Mouse (Mus musculus) intestine, embryonic 16.5 days (tissue): ENCODE measurements around the gene Irf6. TPM values are rescaled to one million over a fixed set of nuclear protein-coding genes. Genes with fewer than 3 reads are reported as not detected.

ENCODE experiments used
- ATAC-seq: fragments of 200-750 bp; cut with Nextera tagmentation; 2 replicates; pipeline ENCODE4 v1.8.0; 2017; ENCODE audit warnings: moderate TSS enrichment, moderate library complexity
- H3K27ac ChIP-seq: fragments of 300-500 bp; sonication (generic); 2 replicates; pipeline ENCODE4 v1.5.1; 2014; ENCODE audit warnings: mild to moderate bottlenecking, low read length
- H3K27me3 ChIP-seq: fragments of 300-500 bp; sonication (generic); replicated peaks from 2 replicates; pipeline ENCODE4 v1.6.1; 2014; ENCODE audit warnings: low read length, control low read depth, mixed read lengths; ENCODE audit not compliant: control insufficient read depth, insufficient read depth
- H3K36me3 ChIP-seq: fragments of 300-500 bp; sonication (generic); 2 replicates; pipeline ENCODE4 v1.6.1; 2014; ENCODE audit warnings: low read length, control low read depth; ENCODE audit not compliant: control insufficient read depth, insufficient read depth
- H3K4me1 ChIP-seq: fragments of 300-500 bp; sonication (generic); 2 replicates; pipeline ENCODE4 v1.6.1; 2014; ENCODE audit warnings: low read length, control low read depth, mixed read lengths; ENCODE audit not compliant: control insufficient read depth, insufficient read depth
- H3K4me2 ChIP-seq: fragments of 300-500 bp; sonication (generic); 2 replicates; pipeline ENCODE4 v1.6.1; 2014; ENCODE audit warnings: low read depth, low read length, control low read depth
- H3K4me3 ChIP-seq: fragments of 300-500 bp; sonication (generic); 2 replicates; pipeline ENCODE4 v1.5.1; 2014; ENCODE audit warnings: mild to moderate bottlenecking, low read length
- H3K9ac ChIP-seq: fragments of 300-500 bp; sonication (generic); 2 replicates; pipeline ENCODE4 v1.6.1; 2014; ENCODE audit warnings: low read depth, low read length
- H3K9me3 ChIP-seq: fragments of 300-500 bp; sonication (generic); 2 replicates; pipeline ENCODE4 v1.6.1; 2016; ENCODE audit warnings: low read length, control low read depth; ENCODE audit not compliant: control insufficient read depth
- WGBS: fragments of 180-500 bp; shearing (Covaris S2); extraction: QIAGEN DNeasy Blood & Tissue Kit; methylation state at CpG from one replicate; pipeline ENCODE4 v1.1.7; 2014; 5-methylcytosine and 5-hydroxymethylcytosine counted together
- polyA plus RNA-seq: library from polyadenylated mRNA; unstranded; fragments of >200 nt; fragmentation: Nextera tagmentation; extraction: Ambion mirVana; gene quantifications from 2 replicates; pipeline ENCODE4 v1.2.1, GENCODE M21; 2015

Irf6 gene
- polyA plus RNA-seq, 1 experiment from 2014 or later = 95.0 TPM

DNA sequence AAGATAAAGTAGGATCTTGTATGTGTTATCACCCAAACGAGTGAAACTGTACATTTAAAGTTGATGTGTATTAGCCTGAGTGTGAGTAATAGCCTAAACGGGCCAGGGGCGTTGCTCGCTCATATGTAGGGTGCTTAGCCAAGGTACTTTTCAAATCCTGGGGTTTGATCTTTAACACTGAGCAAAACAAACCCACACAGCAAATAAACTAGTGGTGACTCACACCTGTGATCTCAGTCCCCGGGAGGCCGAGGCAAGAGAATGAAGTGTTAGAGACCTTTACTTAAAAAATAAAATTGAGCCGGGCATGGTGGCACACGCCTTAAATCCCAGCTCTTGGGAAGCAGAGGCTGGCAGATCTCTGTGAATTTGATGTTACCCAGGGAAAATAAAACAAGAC is 22.1 kb upstream of the Irf6 start:
- Histone ChIP-seq H3K27ac (peak overlapping the region; percentile 81), H3K27me3 (no peaks in the 10 kb centered on the region), H3K9ac (peak overlapping the region; percentile 52), H3K9me3 (no peaks in the 10 kb centered on the region), H3K4me3 (peak overlapping the region; percentile 91), H3K4me2 (peak overlapping the region; percentile 48), H3K36me3 (0 out of 2 replicates have a peak, but pooled peaks cover 4% of the 10 kb centered on the region), H3K4me1 (peaks cover 10% of the 10 kb centered on the region)
- 44% methylated on average over 8 of the region's 8 CpGs for WGBS
- peak; percentile 44 for ATAC-seq

- Histone ChIP-seq H3K9me3 (no peaks in the 10 kb centered on the region), H3K4me3 (no peak overlapping the region), H3K27ac (peak overlapping the region; percentile 81), H3K9ac (no peak overlapping the region), H3K36me3 (0 out of 2 replicates have a peak, but pooled peaks cover 4% of the 10 kb centered on the region), H3K4me1 (peaks cover 10% of the 10 kb centered on the region), H3K4me2 (0 out of 2 replicates have a peak overlapping the region, but pooled peaks have one; percentile 13), H3K27me3 (no peaks in the 10 kb centered on the region)
- ATAC-seq = peak; percentile 88
- WGBS = 34% methylated on average over 6 of the region's 6 CpGs
Measured at GRCm38 (mm10) chr1:193131311-193131948, 21.5 kb upstream of the Irf6 start.

DNA sequence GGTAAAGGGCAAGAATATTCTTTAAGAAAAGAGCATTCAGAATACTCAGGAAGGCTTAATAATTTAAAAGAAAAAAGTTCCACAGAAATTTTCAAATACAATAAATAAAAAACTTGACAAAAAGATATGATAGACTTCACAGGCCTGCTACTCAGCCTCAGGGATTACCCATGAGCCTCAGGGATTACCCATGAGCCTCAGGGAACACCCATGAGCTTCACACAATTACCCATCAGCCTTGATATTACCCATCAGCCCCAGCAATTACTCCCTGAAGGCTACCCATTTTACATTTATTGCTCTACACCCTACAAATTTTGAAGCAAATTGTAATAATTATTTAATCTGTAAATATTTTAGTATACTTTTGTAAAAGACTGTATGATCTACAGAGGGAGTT is 20.5 kb upstream of the Irf6 start:
- H3K4me1 ChIP-seq = peaks cover 10% of the 10 kb centered on the region
- no peak overlapping the region for H3K9ac ChIP-seq
- 0 out of 2 replicates have a peak, but pooled peaks cover 4% of the 10 kb centered on the region for H3K36me3 ChIP-seq
- no peak overlapping the region for H3K4me3 ChIP-seq
- H3K27me3 ChIP-seq = no peaks in the 10 kb centered on the region
- ATAC-seq = no peak
- H3K4me2 ChIP-seq = no peak overlapping the region
- no peak overlapping the region for H3K27ac ChIP-seq
- H3K9me3 ChIP-seq = no peaks in the 10 kb centered on the region

- 94% methylated on average over 1 of the region's 1 CpGs for WGBS
- no peak overlapping the region for H3K27ac ChIP-seq
- no peaks in the 10 kb centered on the region for H3K36me3 ChIP-seq
- no peak overlapping the region for H3K9ac ChIP-seq
- peaks cover 10% of the 10 kb centered on the region for H3K4me1 ChIP-seq
- no peaks in the 10 kb centered on the region for H3K27me3 ChIP-seq
- ATAC-seq = no peak
- H3K9me3 ChIP-seq = no peaks in the 10 kb centered on the region
- no peak overlapping the region for H3K4me2 ChIP-seq
- H3K4me3 ChIP-seq = no peak overlapping the region
Measured at GRCm38 (mm10) chr1:193133726-193134125, 19.2 kb upstream of the Irf6 start.

GRCm38 (mm10) chr1:193138087-193138486 is 14.8 kb upstream of the Irf6 start:
- no peaks in the 10 kb centered on the region for H3K36me3 ChIP-seq
- no peaks in the 10 kb centered on the region for H3K27me3 ChIP-seq
- H3K27ac ChIP-seq = peak overlapping the region; percentile 28; the same call in 1 of the 2 replicates
- peak overlapping the region; percentile 21; the same call in 1 of the 2 replicates for H3K9ac ChIP-seq
- H3K4me1 ChIP-seq = no peaks in the 10 kb centered on the region
- no peaks in the 10 kb centered on the region for H3K9me3 ChIP-seq
- 30% methylated on average over 7 of the region's 7 CpGs for WGBS
- H3K4me2 ChIP-seq = no peak overlapping the region
- no peak overlapping the region for H3K4me3 ChIP-seq
- ATAC-seq = 0 out of 2 replicates have a peak, but pooled peaks have one; percentile 9

DNA sequence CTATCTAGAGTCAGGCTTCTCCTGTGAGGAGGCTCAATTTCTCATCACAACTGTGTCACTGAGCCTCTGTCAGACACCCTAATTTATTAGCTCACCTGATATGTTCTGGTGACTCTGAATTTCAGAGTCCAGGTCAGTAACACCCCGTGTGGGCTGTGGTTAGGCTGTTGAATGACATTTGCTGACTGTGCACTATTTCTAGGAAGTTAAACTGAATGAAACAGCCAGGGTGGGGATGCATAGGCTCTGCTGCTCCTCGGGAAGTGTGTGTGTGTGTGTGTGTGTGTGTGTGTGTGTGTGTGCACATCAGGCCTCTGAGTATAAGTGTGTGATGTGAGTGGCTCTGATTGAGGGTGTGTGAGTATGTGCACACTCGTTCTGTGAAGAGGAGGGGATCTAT is 14.2 kb upstream of the Irf6 start:
- Histone ChIP-seq H3K4me3 (no peak overlapping the region), H3K27ac (peak overlapping the region; percentile 28; the same call in 1 of the 2 replicates), H3K9ac (peak overlapping the region; percentile 21; the same call in 1 of the 2 replicates), H3K9me3 (no peaks in the 10 kb centered on the region), H3K4me1 (no peaks in the 10 kb centered on the region), H3K36me3 (no peaks in the 10 kb centered on the region), H3K27me3 (no peaks in the 10 kb centered on the region), H3K4me2 (no peak overlapping the region)
- 31% methylated on average over 3 of the region's 3 CpGs for WGBS
- ATAC-seq = peak; percentile 80

- Histone ChIP-seq H3K9me3 (no peaks in the 10 kb centered on the region), H3K4me1 (no peaks in the 10 kb centered on the region), H3K27ac (no peak overlapping the region), H3K4me3 (no peak overlapping the region), H3K27me3 (no peaks in the 10 kb centered on the region), H3K4me2 (no peak overlapping the region), H3K9ac (no peak overlapping the region), H3K36me3 (no peaks in the 10 kb centered on the region)
- no peak for ATAC-seq
- 64% methylated on average over 7 of the region's 7 CpGs for WGBS
Measured at GRCm38 (mm10) chr1:193141118-193141517, 11.8 kb upstream of the Irf6 start.

DNA sequence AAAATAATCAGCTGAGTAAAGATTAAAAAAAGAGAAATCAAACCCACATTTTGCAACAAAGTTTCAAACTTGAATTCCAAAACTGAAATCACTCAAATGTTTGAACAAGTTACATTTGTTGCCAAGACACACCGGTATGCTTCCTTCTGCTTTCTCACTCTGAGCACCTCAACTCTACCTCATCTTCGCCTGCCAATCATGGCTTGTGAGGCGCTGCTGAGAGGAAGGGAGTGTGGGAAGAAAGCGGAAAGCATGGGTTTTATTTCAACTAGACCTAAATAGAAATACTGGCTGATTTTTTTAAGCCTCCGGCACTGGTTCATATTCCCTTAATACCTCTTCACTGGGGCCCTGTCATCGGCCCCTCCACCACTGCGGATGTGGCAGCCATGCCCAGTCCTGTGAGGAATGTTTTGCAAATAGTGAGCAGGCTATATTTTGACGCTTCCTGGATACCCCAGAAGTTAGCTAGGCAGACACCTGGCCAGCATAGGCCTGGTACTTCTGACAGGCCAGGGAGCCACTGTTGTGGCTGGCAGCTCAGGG is 10.3 kb upstream of the Irf6 start:
- Histone ChIP-seq H3K4me1 (no peaks in the 10 kb centered on the region), H3K36me3 (no peaks in the 10 kb centered on the region), H3K27me3 (no peaks in the 10 kb centered on the region), H3K4me3 (no peak overlapping the region), H3K9ac (no peak overlapping the region), H3K9me3 (no peaks in the 10 kb centered on the region), H3K4me2 (no peak overlapping the region), H3K27ac (no peak overlapping the region)
- no peak for ATAC-seq
- 84% methylated on average over 8 of the region's 8 CpGs for WGBS

DNA sequence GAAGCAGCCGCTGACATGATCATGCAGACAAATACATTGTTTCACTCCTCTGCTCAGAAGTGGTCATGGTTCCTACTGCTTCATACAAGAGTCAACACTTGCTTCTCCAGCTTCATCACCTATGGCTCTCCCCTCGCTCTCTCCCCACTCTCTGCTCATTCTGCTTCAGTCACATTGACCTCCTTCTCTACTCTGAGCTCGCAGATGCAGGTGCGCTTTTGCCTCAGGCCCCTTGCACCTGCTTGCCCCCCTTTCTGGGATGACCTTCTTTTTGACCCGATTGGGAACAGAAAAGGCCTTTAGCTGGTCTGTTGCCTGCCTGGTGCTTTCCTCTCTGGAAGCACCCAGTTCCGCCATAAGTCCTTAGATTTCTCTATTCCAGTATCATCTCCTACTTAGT is 8.4 kb upstream of the Irf6 start:
- 90% methylated on average over 6 of the region's 6 CpGs for WGBS
- H3K4me2 ChIP-seq = no peak overlapping the region
- no peak overlapping the region for H3K9ac ChIP-seq

More for the DNA sequence above, 8.4 kb upstream of the Irf6 start:
- Histone ChIP-seq H3K4me3 (no peak overlapping the region), H3K36me3 (no peaks in the 10 kb centered on the region), H3K4me1 (no peaks in the 10 kb centered on the region), H3K9me3 (no peaks in the 10 kb centered on the region), H3K27me3 (no peaks in the 10 kb centered on the region), H3K27ac (no peak overlapping the region)
- no peak for ATAC-seq
